Mouse (Mus musculus) brown adipose tissue, adult 24 weeks (tissue): ENCODE measurements around the gene Lrrc8b. TPM values are rescaled to one million over a fixed set of nuclear protein-coding genes. Genes with fewer than 3 reads are reported as not detected.

Experiments used
- H3K27ac ChIP-seq: fragments of 200-500 bp; replicated peaks from 2 replicates; pipeline ENCODE4 v1.5.1; 2012; ENCODE audit warnings: low read depth, mild to moderate bottlenecking, low read length
- H3K4me1 ChIP-seq: fragments of 200-500 bp; 2 replicates; pipeline ENCODE4 v1.6.1; 2012; ENCODE audit warnings: low read length, mixed read lengths; ENCODE audit not compliant: control insufficient read depth, insufficient read depth, insufficient read length
- H3K4me3 ChIP-seq: fragments of 200-500 bp; 2 replicates; pipeline ENCODE4 v1.5.1; 2012; ENCODE audit warnings: low read depth, mild to moderate bottlenecking, low read length, moderate library complexity; ENCODE audit not compliant: insufficient read depth
- polyA plus RNA-seq: library from polyadenylated mRNA; stranded (reverse); fragments of >200 nt; gene quantifications from 2 replicates; pipeline ENCODE4 v1.2.4, GENCODE M21; 2012; ENCODE audit not compliant: missing spikeins, insufficient read depth, insufficient read length

Lrrc8b gene
- polyA plus RNA-seq, 1 experiment: 3.7 TPM

DNA sequence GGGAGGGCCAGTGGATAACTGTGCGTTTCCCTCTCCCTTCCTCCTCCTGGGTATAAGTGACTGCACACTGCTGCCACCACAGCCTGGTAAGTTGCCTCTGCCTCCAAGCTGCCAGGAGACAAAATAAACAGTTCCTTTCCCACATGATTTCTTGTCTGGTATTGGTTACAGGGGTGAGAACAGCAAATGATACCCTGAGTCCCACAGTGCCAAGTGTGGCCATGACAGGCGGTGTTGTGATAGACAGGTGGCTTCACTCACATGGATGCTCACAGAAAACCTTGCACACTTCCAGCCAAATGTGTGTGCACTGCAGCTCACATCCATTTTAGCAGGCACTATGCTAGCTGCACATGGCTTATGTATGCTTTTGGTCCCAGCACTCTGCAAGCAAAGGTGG is 3.8 kb upstream of the Lrrc8b start:
- H3K27ac ChIP-seq: no peak overlapping the region
- no peak overlapping the region for H3K4me3 ChIP-seq
- H3K4me1 ChIP-seq: no peaks in the 10 kb centered on the region

DNA sequence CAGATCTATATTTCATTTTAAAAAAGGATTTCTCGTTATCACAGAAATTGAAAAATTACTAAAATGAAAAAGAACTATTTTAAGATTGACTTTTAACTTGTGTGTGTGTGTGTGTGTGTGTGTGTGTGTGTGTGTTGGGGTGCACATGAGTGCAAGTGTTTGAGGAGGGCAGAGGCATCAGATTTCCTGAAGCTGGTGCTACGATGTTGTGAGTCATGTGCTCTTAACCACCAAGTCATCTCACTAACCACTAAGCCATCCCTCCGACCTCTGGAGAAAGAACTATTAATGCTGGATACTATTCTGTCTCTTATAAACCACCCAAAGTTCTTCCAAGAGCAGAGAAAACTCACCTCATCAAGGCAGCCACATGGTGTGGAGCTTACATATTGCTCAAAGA is 2.9 kb upstream of the Lrrc8b start:
- H3K4me1 ChIP-seq: no peaks in the 10 kb centered on the region
- no peak overlapping the region for H3K4me3 ChIP-seq
- no peak overlapping the region for H3K27ac ChIP-seq

DNA sequence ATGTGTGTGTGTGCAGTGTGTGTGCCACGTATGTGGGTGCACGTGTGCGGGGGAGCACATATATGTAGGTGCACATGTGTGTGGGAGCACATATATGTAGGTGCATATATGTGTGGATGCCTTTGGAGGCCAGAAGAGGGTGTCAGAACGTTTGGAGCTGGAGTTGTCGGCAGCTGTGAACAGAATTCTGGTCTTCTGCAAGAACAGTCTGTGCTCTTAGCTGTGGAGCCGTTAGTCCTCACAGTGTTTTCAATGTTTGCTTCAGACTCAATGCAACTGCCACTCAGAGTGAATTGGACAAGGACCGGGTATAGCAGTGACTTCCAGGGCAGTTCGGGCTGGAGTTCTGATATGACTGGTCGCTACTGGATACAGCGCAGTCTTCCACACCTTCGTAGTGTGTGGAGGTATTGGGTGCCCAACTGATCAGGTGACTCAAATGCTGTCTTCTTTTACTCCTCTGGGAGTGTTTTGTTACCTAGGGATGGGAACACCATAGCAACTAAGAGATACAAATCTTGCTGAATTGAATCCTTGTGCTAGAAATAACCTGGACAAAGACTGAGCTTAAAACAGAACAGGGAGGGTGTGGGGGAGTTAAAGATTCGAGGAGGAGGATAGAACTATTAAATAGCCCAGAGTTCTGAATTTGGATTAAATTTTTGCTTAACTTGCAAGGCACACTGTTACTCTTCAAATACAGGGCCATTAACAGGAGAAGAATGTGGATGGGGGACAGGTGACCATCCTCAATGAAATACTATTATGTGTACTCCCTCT is 1.0 kb upstream of the Lrrc8b start:
- Histone ChIP-seq H3K4me3 (peak overlapping the region; percentile 69), H3K4me1 (no peaks in the 10 kb centered on the region), H3K27ac (no peak overlapping the region)

DNA sequence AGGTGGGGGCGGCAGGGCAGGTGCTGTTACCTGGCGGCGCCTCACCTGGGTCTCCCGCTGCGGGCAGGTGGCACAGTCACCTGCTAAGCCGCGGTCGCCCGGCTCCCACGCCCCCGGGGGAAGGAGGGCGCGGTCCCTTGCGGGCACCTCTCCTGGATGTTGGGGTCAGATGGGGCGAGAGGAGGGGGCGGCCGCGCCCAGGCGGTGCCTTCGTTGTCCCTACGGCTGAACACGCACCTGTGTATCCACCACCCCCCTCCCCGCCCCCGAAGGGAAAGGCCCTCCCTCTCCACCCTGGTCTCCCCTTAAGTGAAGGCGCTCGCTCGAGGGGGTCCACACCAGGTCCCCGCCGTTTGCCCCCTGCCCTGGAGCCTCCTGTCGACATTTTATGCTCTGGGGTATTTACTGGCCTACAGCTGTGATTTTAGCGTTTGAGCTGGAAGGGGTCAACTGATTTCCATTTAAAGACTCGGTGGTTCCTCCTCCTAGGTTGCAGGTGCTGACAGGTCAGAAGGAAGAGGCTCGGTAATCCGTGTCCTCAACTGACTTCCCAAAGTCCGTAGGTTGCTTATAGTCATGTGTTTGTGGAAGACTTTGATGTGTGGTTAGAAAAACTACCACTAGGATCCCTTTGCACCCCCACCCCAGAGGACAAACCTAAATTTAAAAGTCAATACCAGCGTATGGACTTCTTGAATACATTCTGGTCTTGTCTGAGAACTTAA is 538 bp downstream of the Lrrc8b start:
- Histone ChIP-seq H3K4me1 (no peaks in the 10 kb centered on the region), H3K27ac (no peak overlapping the region), H3K4me3 (peak overlapping the region; percentile 69)

DNA sequence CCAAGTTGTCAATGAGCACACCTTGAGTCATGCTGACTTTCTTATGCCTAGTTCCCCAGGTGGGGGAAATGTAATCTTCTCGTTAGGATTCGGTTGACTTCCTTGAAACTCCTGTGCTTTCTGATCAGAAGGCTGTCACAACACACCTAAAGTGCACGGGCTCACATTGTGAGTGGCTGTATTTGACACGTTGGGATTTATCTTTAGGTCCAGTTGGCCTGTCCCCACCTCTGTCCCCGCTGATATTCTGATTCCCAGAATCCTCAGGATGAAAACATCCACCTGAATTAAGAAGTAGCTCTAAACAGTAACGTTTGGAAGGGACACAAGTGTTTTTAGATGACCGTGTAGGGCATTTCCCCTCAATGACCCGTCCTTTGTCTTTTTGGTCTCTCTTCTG is 1.6 kb downstream of the Lrrc8b start:
- H3K27ac ChIP-seq: no peak overlapping the region
- H3K4me3 ChIP-seq: peak overlapping the region; percentile 6; the same call in 1 of the 2 replicates
- no peaks in the 10 kb centered on the region for H3K4me1 ChIP-seq

DNA sequence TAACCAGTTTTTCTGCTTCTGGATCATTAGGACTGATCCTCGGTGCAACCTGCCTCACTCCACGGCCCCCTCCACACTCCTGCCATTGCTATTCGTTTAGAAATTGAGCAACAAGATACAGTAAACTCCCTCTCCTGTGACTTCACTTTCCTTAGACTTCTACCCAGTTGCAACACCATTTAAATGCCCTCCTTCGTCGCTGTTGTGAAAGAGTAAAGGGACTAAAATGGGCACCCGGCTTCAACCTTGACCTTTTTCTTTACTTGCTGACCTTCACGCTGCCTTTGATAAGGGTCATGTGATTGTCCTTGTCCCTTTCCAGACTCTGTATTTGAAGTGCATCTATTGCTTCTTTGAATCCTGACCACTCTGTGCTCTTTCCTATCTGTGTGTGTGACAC is 2.8 kb downstream of the Lrrc8b start:
- Histone ChIP-seq H3K4me1 (no peaks in the 10 kb centered on the region), H3K4me3 (no peak overlapping the region), H3K27ac (no peak overlapping the region)

DNA sequence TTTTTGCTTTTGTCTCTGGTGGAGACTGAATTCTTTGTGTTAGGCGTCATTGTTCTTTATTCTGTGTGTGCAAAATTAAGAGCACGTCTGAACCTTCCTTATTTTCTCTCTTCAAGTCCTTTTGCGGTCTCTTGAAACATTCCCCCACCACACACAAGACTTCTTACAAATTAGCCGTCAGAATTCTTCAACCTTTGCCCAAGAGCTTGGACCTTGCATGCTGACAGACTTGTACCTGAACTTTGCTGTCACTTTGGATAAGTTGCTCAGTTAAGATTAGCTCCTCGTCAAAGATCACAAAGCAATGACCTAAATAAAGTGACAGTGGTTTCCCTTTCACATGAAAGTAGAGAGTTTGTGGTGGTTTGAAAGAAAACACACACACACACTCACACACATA is 3.3 kb downstream of the Lrrc8b start:
- Histone ChIP-seq H3K4me1 (no peaks in the 10 kb centered on the region), H3K27ac (no peak overlapping the region), H3K4me3 (no peak overlapping the region)

DNA sequence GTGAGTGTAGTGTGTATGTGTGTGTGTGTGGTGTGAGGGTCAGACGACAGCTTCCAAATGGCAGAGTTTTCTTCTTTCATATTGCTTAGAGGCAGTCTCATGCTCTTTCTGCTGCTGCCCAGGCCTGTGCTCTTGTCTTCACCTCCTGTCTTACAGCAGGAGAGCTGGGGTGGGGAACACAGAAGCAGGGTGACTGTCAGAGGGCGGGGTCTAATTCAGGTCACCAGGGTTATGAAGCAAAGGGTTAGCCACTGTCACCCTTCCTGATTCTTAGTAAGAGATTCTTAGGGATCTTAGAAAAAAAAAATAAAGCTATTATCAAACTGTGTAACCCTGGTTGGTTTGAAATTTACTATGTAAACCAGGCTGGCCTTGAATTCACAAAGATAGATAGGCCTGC is 10.0 kb downstream of the Lrrc8b start:
- Histone ChIP-seq H3K27ac (no peak overlapping the region), H3K4me1 (peaks cover 2% of the 10 kb centered on the region; the same call in 1 of the 2 replicates), H3K4me3 (no peak overlapping the region)

DNA sequence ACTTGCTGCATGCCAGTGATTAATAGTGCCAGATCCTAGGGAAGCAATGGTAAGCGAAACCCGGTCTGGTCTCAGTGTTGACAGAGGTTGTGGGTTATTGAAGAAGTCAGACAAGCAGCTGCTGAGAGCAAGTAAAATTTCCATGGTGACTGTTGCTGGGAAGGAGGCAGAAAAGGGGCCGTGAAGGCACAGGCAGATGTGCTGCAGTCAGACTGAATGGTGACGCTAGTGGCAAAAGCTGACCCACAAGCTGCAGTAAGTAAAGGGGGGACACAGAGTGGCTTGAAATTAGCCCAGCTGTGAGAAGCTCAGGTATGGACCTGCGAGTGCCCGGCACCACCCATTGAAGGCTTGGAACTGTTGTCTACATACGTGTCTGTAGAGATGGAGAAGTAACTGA is 11.8 kb downstream of the Lrrc8b start:
- no peak overlapping the region for H3K4me3 ChIP-seq
- no peak overlapping the region for H3K27ac ChIP-seq
- H3K4me1 ChIP-seq: peaks cover 2% of the 10 kb centered on the region; the same call in 1 of the 2 replicates

DNA sequence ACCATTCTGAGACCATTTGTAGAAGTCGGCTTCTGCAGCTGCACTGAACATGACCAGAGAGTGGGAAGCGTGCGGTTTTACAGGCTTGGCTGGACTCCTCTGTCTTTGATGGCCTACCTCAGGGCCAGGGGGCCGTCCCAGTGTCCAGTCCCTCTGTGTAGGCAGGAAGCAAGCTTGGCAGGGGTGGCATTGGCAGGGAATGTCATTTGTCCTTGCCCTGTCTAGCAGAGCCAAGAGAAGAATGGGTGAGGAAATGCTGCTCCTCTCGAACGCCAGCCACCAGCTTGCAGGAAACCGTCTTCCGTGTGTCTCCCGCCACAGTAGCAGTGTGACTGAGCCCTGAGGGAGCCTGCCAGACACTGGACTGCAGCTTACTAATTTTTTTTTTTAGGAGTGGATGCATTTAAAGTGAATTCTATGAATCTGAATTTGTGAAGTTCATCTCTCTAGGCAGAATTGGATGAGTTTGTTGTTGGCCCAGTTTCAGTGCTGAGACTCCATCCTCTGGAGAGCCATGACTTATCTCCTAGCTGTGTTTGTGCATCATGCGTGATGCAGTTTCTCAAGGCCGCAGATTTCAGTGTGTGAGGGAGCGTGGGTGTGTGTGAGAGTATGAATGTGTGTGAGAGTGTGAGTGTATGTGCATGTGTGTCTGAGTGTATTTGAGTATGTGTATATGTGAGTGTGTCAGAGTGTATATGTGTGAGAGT is 12.8 kb downstream of the Lrrc8b start:
- Histone ChIP-seq H3K4me3 (no peak overlapping the region), H3K4me1 (peaks cover 2% of the 10 kb centered on the region; the same call in 1 of the 2 replicates), H3K27ac (no peak overlapping the region)

DNA sequence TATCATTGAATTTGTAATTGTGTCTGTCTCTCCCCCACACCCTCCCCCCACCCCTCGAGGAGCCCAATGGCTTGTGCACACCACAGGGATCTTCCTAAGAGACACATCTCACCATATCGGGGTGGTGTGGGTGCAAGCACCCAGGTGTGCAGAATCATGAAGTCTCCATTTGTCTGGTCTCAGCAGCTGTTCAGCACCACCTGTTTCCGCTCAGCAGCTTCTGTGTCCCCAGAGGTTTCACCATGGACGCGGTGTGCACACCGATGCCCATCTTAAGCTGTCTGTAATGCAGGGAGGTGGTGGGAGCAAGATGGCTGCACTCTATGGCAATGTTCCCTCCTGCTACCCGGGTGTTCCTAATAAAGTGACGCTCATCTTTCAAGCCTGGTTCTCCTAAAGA is 14.6 kb downstream of the Lrrc8b start:
- no peak overlapping the region for H3K4me3 ChIP-seq
- H3K27ac ChIP-seq: no peak overlapping the region
- H3K4me1 ChIP-seq: peaks cover 6% of the 10 kb centered on the region

DNA sequence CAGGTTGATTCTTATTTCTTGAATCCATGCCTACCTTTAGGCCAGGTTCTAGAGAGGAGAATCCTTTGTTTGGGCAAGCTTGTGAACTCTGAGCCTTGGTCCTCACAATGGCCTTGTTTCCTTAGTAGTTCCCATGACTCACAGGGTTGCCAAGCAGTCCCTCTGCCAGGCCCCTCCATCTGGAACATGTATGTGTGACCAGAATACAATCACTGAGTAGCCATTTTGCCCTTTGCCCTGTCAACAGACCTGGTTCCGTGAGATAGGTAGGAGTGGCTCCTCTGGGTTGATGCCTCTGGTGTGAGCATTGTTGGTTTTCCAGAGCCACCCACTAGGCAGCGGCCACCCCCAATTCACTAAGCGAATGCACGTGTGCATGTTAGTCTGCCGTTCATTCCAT is 24.0 kb downstream of the Lrrc8b start:
- H3K4me3 ChIP-seq: no peak overlapping the region
- no peak overlapping the region for H3K27ac ChIP-seq
- H3K4me1 ChIP-seq: peaks cover 6% of the 10 kb centered on the region

DNA sequence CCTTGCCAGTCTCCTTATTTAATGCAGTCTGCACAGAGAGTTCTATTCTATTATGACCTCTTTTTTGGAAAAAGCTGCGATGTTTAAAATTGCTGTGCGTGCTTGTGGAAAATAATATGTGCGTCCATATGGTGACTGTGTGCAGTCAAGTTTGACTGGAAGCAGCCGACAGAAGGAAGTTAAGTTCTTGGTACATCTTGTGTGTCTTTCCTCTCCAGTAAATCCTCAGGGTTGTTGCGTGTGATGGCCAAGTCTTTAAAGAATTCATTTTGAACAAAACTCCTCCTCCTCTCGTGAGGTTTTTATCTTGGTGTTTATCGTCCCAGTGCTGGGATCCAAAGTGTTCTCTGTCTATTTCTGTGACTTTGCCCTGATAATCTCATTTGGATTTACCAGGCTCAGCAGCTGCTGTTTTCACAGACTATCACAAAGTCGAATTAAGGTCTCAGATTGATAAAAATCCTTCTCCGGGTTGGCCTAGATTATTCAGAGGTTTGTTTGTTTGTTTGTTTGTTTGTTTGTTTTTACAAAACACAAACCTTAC is 25.5 kb downstream of the Lrrc8b start:
- Histone ChIP-seq H3K27ac (no peak overlapping the region), H3K4me3 (no peak overlapping the region), H3K4me1 (peaks cover 2% of the 10 kb centered on the region; the same call in 1 of the 2 replicates)

DNA sequence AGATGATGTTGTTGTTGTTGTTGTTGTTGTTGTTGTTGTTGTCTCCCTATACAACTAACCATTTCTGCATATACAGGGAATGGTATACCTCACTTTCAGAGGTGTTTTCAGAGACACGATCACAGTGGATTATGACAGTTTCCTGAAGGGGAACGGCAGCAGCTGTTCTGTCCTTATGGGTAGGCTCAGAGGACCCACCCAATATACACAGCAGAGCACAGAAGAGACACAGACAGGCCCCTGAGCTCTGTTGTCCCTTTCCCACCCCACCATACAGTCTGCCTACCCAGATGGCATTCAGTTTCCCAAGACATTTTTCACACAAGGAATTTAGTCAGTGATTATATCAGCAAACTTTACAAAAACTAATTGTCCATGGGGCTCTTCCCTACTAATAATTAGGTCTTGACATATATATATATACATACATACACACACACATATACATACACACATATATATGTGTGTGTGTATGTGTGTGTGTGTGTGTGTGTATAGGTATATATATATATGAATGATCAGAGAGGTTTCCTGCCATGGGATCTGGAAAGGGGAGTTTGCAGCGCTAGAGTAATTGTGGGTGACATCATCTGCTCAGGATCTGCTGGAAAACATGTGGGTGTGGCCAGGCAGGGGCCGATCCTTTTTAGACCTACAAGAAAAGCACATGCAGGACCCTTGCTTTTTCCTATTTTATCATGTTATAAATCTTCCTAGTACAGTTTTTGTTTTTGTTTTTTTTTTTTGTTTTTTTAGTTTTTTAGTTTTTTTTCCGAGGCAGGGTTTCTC is 26.8 kb downstream of the Lrrc8b start:
- H3K4me3 ChIP-seq: no peak overlapping the region
- H3K4me1 ChIP-seq: peaks cover 2% of the 10 kb centered on the region; the same call in 1 of the 2 replicates
- H3K27ac ChIP-seq: no peak overlapping the region
